Mouse (Mus musculus): Measurements from ENCODE around the gene Fzd10.

Gene Fzd10

GRCm38 (mm10) chr5:128600072-128601021, at the start of gene Fzd10:
Fzd10 (plus strand) TSS chr5:128600844.
- peak; percentile 54 to 74 for DNase-seq

GRCm38 (mm10) chr5:128551448-128551847, 49.2 kb upstream of the Fzd10 start:
- no peak for DNase-seq

GRCm38 (mm10) chr5:128552136-128552890, 48.3 kb upstream of the Fzd10 start:
- no peak for DNase-seq

GRCm38 (mm10) chr5:128558126-128558525, 42.5 kb upstream of the Fzd10 start:
- no peak for DNase-seq

GRCm38 (mm10) chr5:128567313-128567712, 33.3 kb upstream of the Fzd10 start:
- no peak for DNase-seq

GRCm38 (mm10) chr5:128568970-128569369, 31.7 kb upstream of the Fzd10 start:
- DNase-seq: no peak

- no peak for DNase-seq
Observed at GRCm38 (mm10) chr5:128570091-128570490, 30.6 kb upstream of the Fzd10 start.

GRCm38 (mm10) chr5:128570848-128571247, 29.8 kb upstream of the Fzd10 start:
- no peak for DNase-seq

- no peak for DNase-seq
Observed at GRCm38 (mm10) chr5:128571706-128572105, 28.9 kb upstream of the Fzd10 start.

- DNase-seq: peak in 1 of 2 experiments; percentile 44
Observed at GRCm38 (mm10) chr5:128575997-128576579, 24.6 kb upstream of the Fzd10 start.

- peak; percentile 25 to 56 for DNase-seq
Observed at GRCm38 (mm10) chr5:128579047-128579650, 21.5 kb upstream of the Fzd10 start.

- DNase-seq: no peak
Observed at GRCm38 (mm10) chr5:128580931-128581330, 19.7 kb upstream of the Fzd10 start.

GRCm38 (mm10) chr5:128581516-128581921, 19.1 kb upstream of the Fzd10 start:
- no peak for DNase-seq

GRCm38 (mm10) chr5:128589231-128589630, 11.4 kb upstream of the Fzd10 start:
- DNase-seq: no peak

GRCm38 (mm10) chr5:128593446-128593845, 7.2 kb upstream of the Fzd10 start:
- DNase-seq: no peak

- no peak for DNase-seq
Observed at GRCm38 (mm10) chr5:128596813-128597212, 3.8 kb upstream of the Fzd10 start.

- DNase-seq: no peak
Observed at GRCm38 (mm10) chr5:128597381-128597780, 3.3 kb upstream of the Fzd10 start.

- DNase-seq: no peak
Observed at GRCm38 (mm10) chr5:128598191-128598720, 2.4 kb upstream of the Fzd10 start.

GRCm38 (mm10) chr5:128598760-128599364, 1.8 kb upstream of the Fzd10 start:
- DNase-seq: no peak

GRCm38 (mm10) chr5:128599365-128600071, 1.1 kb upstream of the Fzd10 start:
- DNase-seq: no peak

Data from lung, postnatal 4 days (tissue).